Mouse (Mus musculus): ENCODE results near the gene Ocm. TPM values are rescaled to one million over a fixed set of nuclear protein-coding genes. Genes with fewer than 3 reads are reported as not detected.
A peak's percentile ranks its signal among the peaks of the same experiment; 100 is the strongest.

The Ocm gene
- polyA plus RNA-seq (2015; fragmentation: Nextera tagmentation; extraction: Ambion mirVana), result 0.59 TPM in 1 of 2 replicates, not detected in the other

GRCm38 (mm10) chr5:144026620-144027263, at the start of gene Ocm:
Gene Ocm (minus strand): TSS chr5:144026670.
- H3K4me3 ChIP-seq (ENCODE audit: low read length), result no peak within 1 kb of the TSS

GRCm38 (mm10) chr5:144071249-144071648, 44.8 kb upstream of the Ocm start:
- Histone ChIP-seq H3K36me3 (ENCODE audit: control insufficient read depth, insufficient read depth, low read length) (no peaks in the 10 kb centered on the region), H3K4me1 (ENCODE audit: control insufficient read depth, insufficient read depth, low read depth, low read length) (no peaks in the 10 kb centered on the region), H3K9me3 (ENCODE audit: control insufficient read depth, low read length) (no peaks in the 10 kb centered on the region), H3K9ac (ENCODE audit: low read depth, low read length) (no peak overlapping the region), H3K4me2 (ENCODE audit: low read length) (no peak overlapping the region), H3K27me3 (replicated peaks; ENCODE audit: control insufficient read depth, insufficient read depth, low read length) (no peaks in the 10 kb centered on the region), H3K4me3 (ENCODE audit: low read length) (no peak overlapping the region), H3K27ac (ENCODE audit: low read depth, low read length) (no peak overlapping the region)
- 38% methylated on average over 1 of the region's 1 CpGs for WGBS
- ATAC-seq, result no peak

More at GRCm38 (mm10) chr5:144026620-144027263, at the start of gene Ocm:
- no peaks in the 10 kb centered on the region for H3K27me3 ChIP-seq (replicated peaks; ENCODE audit: control insufficient read depth, insufficient read depth, low read length)
- WGBS, result 78% methylated on average over 11 of the region's 11 CpGs
- H3K9me3 ChIP-seq (ENCODE audit: control insufficient read depth, low read length), result no peaks in the 10 kb centered on the region
- no peaks in the 10 kb centered on the region for H3K36me3 ChIP-seq (ENCODE audit: control insufficient read depth, insufficient read depth, low read length)
- no peak within 1 kb of the TSS for H3K27ac ChIP-seq (ENCODE audit: low read depth, low read length)
- no peak within 1 kb of the TSS for H3K9ac ChIP-seq (ENCODE audit: low read depth, low read length)
- ATAC-seq, result no peak
- H3K4me2 ChIP-seq (ENCODE audit: low read length), result no peak within 1 kb of the TSS
- H3K4me1 ChIP-seq (ENCODE audit: control insufficient read depth, insufficient read depth, low read depth, low read length), result no peaks in the 10 kb centered on the region

DNA sequence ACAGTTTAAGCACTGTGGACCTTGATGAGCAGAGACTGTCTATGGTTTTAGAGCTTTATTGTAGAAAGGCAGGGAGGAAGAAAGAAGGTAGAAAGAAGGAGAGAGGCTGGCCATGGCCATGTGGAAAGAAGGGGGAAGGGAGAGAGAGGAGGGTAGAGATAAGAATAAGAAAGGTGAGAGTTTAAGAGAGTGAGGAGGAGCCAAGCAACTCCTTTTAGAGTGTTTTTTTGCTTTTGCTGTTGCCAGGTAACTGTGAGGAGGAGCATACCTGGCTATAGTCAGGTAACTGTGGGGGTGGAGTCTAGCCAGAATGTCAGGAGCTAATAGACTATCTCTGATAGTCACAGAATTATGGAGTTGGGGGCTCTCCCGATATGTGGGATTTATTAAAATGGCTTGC, 43.6 kb upstream of the Ocm start:
- no peak overlapping the region for H3K4me3 ChIP-seq (ENCODE audit: low read length)
- no peak for ATAC-seq
- no peak overlapping the region for H3K9ac ChIP-seq (ENCODE audit: low read depth, low read length)
- no peaks in the 10 kb centered on the region for H3K36me3 ChIP-seq (ENCODE audit: control insufficient read depth, insufficient read depth, low read length)
- no peak overlapping the region for H3K27ac ChIP-seq (ENCODE audit: low read depth, low read length)
- no peaks in the 10 kb centered on the region for H3K4me1 ChIP-seq (ENCODE audit: control insufficient read depth, insufficient read depth, low read depth, low read length)
- H3K4me2 ChIP-seq (ENCODE audit: low read length), result no peak overlapping the region
- WGBS, result 78% methylated on average over 1 of the region's 1 CpGs
- H3K27me3 ChIP-seq (replicated peaks; ENCODE audit: control insufficient read depth, insufficient read depth, low read length), result no peaks in the 10 kb centered on the region
- H3K9me3 ChIP-seq (ENCODE audit: control insufficient read depth, low read length), result no peaks in the 10 kb centered on the region

GRCm38 (mm10) chr5:144066036-144066435, 39.6 kb upstream of the Ocm start:
- Histone ChIP-seq H3K27me3 (replicated peaks; ENCODE audit: control insufficient read depth, insufficient read depth, low read length) (no peaks in the 10 kb centered on the region), H3K9ac (ENCODE audit: low read depth, low read length) (no peak overlapping the region), H3K4me3 (ENCODE audit: low read length) (no peak overlapping the region), H3K4me1 (ENCODE audit: control insufficient read depth, insufficient read depth, low read depth, low read length) (no peaks in the 10 kb centered on the region), H3K36me3 (ENCODE audit: control insufficient read depth, insufficient read depth, low read length) (no peaks in the 10 kb centered on the region), H3K9me3 (ENCODE audit: control insufficient read depth, low read length) (no peaks in the 10 kb centered on the region), H3K4me2 (ENCODE audit: low read length) (no peak overlapping the region), H3K27ac (ENCODE audit: low read depth, low read length) (no peak overlapping the region)
- no peak for ATAC-seq
- WGBS, result 90% methylated on average over 2 of the region's 2 CpGs

- no peak for ATAC-seq
- H3K27me3 ChIP-seq (replicated peaks; ENCODE audit: control insufficient read depth, insufficient read depth, low read length), result no peaks in the 10 kb centered on the region
- WGBS, result 69% methylated on average over 5 of the region's 5 CpGs
- no peaks in the 10 kb centered on the region for H3K4me1 ChIP-seq (ENCODE audit: control insufficient read depth, insufficient read depth, low read depth, low read length)
- H3K9me3 ChIP-seq (ENCODE audit: control insufficient read depth, low read length), result no peaks in the 10 kb centered on the region
- H3K4me3 ChIP-seq (ENCODE audit: low read length), result no peak overlapping the region
- H3K27ac ChIP-seq (ENCODE audit: low read depth, low read length), result no peak overlapping the region
- no peak overlapping the region for H3K4me2 ChIP-seq (ENCODE audit: low read length)
- H3K9ac ChIP-seq (ENCODE audit: low read depth, low read length), result no peak overlapping the region
- H3K36me3 ChIP-seq (ENCODE audit: control insufficient read depth, insufficient read depth, low read length), result no peaks in the 10 kb centered on the region
Measured at GRCm38 (mm10) chr5:144064093-144064492, 37.6 kb upstream of the Ocm start.

DNA sequence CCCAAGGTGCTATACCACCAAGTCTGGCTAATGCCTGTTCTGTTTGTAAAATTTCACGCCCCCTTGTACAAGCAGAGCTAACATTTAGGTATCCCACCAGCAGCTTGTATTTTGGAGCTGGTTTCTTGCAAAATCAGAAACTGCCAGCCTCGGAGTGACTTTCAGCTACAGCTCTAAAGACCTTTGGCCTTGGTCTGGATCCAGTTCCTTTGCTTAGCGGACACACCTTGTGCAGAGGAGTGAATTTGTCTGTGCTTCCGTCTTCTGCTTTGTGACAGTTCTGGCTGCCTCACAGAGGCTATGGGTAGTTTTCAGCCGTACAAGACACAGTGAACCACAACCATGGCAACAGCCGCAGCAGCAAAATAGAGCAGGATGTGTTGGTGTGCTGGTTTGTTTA, 27.9 kb upstream of the Ocm start:
- Histone ChIP-seq H3K36me3 (ENCODE audit: control insufficient read depth, insufficient read depth, low read length) (no peaks in the 10 kb centered on the region), H3K27ac (ENCODE audit: low read depth, low read length) (no peak overlapping the region), H3K4me3 (ENCODE audit: low read length) (no peak overlapping the region), H3K27me3 (replicated peaks; ENCODE audit: control insufficient read depth, insufficient read depth, low read length) (no peaks in the 10 kb centered on the region), H3K4me1 (ENCODE audit: control insufficient read depth, insufficient read depth, low read depth, low read length) (no peaks in the 10 kb centered on the region), H3K9me3 (ENCODE audit: control insufficient read depth, low read length) (no peaks in the 10 kb centered on the region), H3K9ac (ENCODE audit: low read depth, low read length) (no peak overlapping the region), H3K4me2 (ENCODE audit: low read length) (no peak overlapping the region)
- WGBS, result 84% methylated on average over 6 of the region's 6 CpGs
- ATAC-seq, result no peak

DNA sequence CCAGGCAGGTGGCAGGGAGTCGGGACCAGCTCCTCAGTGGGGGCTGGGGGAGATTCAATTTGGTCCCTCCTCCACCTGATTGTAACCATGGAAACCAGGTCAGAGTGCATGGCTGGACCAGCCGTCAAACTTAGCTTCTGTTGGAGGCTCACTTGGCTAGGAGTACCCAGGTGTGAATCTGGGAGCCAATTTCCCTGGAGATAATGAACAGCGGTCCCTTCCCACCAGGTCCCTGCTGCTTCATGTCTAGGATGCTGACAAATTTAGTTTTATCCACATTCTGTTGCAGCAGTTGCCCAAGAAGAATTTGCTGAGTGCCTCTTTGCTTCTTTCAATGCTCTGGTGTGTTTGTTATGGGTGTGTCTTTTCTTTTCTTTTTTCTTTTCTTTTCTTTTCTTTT, 27.0 kb upstream of the Ocm start:
- Histone ChIP-seq H3K4me2 (ENCODE audit: low read length) (no peak overlapping the region), H3K9me3 (ENCODE audit: control insufficient read depth, low read length) (no peaks in the 10 kb centered on the region), H3K36me3 (ENCODE audit: control insufficient read depth, insufficient read depth, low read length) (no peaks in the 10 kb centered on the region), H3K9ac (ENCODE audit: low read depth, low read length) (no peak overlapping the region), H3K4me3 (ENCODE audit: low read length) (no peak overlapping the region), H3K4me1 (ENCODE audit: control insufficient read depth, insufficient read depth, low read depth, low read length) (no peaks in the 10 kb centered on the region), H3K27me3 (replicated peaks; ENCODE audit: control insufficient read depth, insufficient read depth, low read length) (no peaks in the 10 kb centered on the region), H3K27ac (ENCODE audit: low read depth, low read length) (no peak overlapping the region)
- ATAC-seq, result no peak
- WGBS, result 47% methylated on average over 3 of the region's 3 CpGs

DNA sequence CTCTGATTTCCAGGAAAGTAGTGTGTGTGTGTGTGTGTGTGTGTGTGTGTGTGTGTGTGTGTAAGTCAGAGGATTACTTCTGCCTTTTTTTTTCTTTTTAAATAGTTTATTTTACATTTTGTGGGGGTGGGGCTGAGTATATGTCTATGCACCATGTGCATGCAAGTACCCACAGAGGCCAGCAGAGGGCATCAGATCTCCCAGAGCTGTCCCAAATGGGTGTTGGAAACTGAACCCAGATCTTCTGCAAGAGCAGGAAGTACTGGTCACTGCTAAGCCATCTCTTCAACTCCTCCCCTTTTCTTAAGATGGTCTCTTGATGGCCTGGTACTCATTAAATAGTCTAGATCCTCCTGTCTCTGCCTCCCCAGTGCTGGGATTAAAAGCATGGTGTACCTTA, 24.8 kb upstream of the Ocm start:
- Histone ChIP-seq H3K4me1 (ENCODE audit: control insufficient read depth, insufficient read depth, low read depth, low read length) (no peaks in the 10 kb centered on the region), H3K36me3 (ENCODE audit: control insufficient read depth, insufficient read depth, low read length) (no peaks in the 10 kb centered on the region), H3K27ac (ENCODE audit: low read depth, low read length) (no peak overlapping the region), H3K4me2 (ENCODE audit: low read length) (no peak overlapping the region), H3K27me3 (replicated peaks; ENCODE audit: control insufficient read depth, insufficient read depth, low read length) (no peaks in the 10 kb centered on the region), H3K9me3 (ENCODE audit: control insufficient read depth, low read length) (no peaks in the 10 kb centered on the region), H3K4me3 (ENCODE audit: low read length) (no peak overlapping the region), H3K9ac (ENCODE audit: low read depth, low read length) (no peak overlapping the region)
- no peak for ATAC-seq

DNA sequence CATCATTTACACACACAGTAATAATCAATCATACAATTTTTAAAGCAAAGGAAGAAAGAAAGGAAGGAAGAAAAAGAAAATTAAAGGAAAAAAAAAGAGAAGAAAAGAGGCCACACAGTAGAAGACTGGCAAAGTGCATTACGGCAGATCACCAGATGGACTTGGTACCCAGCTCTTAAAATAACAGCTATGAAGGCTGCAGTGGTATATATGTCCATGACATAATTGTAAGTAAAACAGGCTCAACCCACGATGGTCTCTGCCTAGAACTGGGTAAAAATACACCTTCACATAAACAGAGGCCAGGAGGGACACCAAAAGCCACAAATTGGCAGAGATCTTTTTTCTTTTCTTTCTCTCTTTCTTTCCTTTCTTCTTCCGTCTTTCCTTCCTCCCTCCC, 23.4 kb upstream of the Ocm start:
- Histone ChIP-seq H3K27ac (ENCODE audit: low read depth, low read length) (no peak overlapping the region), H3K4me1 (ENCODE audit: control insufficient read depth, insufficient read depth, low read depth, low read length) (no peaks in the 10 kb centered on the region), H3K4me3 (ENCODE audit: low read length) (no peak overlapping the region), H3K27me3 (replicated peaks; ENCODE audit: control insufficient read depth, insufficient read depth, low read length) (no peaks in the 10 kb centered on the region), H3K4me2 (ENCODE audit: low read length) (no peak overlapping the region), H3K9me3 (ENCODE audit: control insufficient read depth, low read length) (no peaks in the 10 kb centered on the region), H3K9ac (ENCODE audit: low read depth, low read length) (no peak overlapping the region), H3K36me3 (ENCODE audit: control insufficient read depth, insufficient read depth, low read length) (no peaks in the 10 kb centered on the region)
- no peak for ATAC-seq
- 76% methylated on average over 3 of the region's 3 CpGs for WGBS

DNA sequence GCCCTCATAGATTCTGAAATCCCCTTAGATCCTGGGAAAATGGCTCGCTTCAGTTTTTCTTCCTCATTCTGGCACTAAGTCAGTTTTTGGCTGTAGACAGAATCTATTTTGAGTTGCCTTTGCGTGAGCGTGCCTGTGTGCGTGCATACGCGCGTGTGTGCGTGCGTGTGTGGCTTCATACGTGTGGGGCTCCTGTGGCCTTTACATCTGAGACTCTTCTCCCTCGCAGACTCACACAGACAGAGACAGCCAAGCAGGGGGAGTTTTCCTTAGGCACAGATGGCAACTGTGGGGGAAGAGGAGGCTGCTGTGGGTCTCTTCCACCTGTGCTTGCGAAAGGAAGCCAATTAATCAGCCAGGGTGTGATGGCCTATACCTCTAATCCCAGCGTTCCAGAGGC, 20.9 kb upstream of the Ocm start:
- Histone ChIP-seq H3K36me3 (ENCODE audit: control insufficient read depth, insufficient read depth, low read length) (no peaks in the 10 kb centered on the region), H3K27ac (ENCODE audit: low read depth, low read length) (peak overlapping the region; percentile 25; the same call in 1 of the 2 replicates), H3K4me2 (ENCODE audit: low read length) (no peak overlapping the region), H3K27me3 (replicated peaks; ENCODE audit: control insufficient read depth, insufficient read depth, low read length) (no peaks in the 10 kb centered on the region), H3K9ac (ENCODE audit: low read depth, low read length) (no peak overlapping the region), H3K4me3 (ENCODE audit: low read length) (no peak overlapping the region), H3K9me3 (ENCODE audit: control insufficient read depth, low read length) (no peaks in the 10 kb centered on the region), H3K4me1 (ENCODE audit: control insufficient read depth, insufficient read depth, low read depth, low read length) (no peaks in the 10 kb centered on the region)
- no peak for ATAC-seq
- WGBS, result 45% methylated on average over 13 of the region's 13 CpGs

All from hindbrain, embryonic 16.5 days (tissue).